ENCODE assay signal across 14 mouse cellular contexts in the genomic region with DNA sequence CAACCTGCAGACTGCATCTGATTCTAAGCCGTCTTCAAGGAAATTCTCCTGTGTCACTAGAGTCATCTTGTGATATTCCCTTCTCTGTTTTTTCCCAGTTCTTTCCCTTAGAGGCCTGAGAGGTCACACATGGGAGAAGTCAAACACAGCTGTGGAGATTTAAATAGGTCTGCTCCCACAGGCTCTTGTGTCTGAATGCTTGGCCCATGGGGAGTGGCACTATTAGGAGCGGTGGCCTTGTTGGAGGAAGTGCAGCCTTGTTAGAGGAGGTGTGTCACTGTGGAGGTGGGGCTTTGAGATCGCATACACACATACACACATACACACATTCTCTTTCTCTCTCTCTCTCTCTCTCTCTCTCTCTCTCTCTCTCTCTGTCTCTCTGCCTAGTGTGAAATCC.
"Had no signal": no experiment of that assay in that cellular context is flagged by ENCODE, and none has a peak within 500 bp of the region (broad histone marks: within the 10 kb centered on the region; RNA-seq: fewer than 3 reads in every experiment).

No protein-coding gene starts in this region.

- H3K4me2 ChIP-seq: limb, embryonic 13.5 days; liver, embryonic 11.5 days; lung, embryonic 14.5 days; midbrain, embryonic 12.5 days had no signal

- ATAC-seq: midbrain, embryonic 16.5 days had no signal

- DNase-seq: kidney, adult 9 months; kidney, postnatal 36 days; left cerebral cortex, postnatal 4 days; lung, embryonic 14.5 days; lung, postnatal 14 days; right cerebral cortex, postnatal 25 days; thymus, adult 2 months; thymus, postnatal 25 days had no signal

- H3K27me3 ChIP-seq: limb, embryonic 13.5 days; midbrain, embryonic 12.5 days had no signal

- H3K36me3 ChIP-seq: limb, embryonic 13.5 days; midbrain, embryonic 12.5 days had no signal

- H3K9me3 ChIP-seq: limb, embryonic 13.5 days; midbrain, embryonic 12.5 days had no signal

- H3K27ac ChIP-seq: kidney, postnatal 0 days; limb, embryonic 13.5 days; macrophage; midbrain, embryonic 12.5 days had no signal

- H3K4me1 ChIP-seq: limb, embryonic 13.5 days had no signal

- H3K4me3 ChIP-seq: limb, embryonic 13.5 days; midbrain, embryonic 12.5 days had no signal

- H3K9ac ChIP-seq: limb, embryonic 13.5 days; lung, embryonic 14.5 days; midbrain, embryonic 12.5 days had no signal
